Mouse (Mus musculus) T-cell, adult 2 months (primary cell): Measurements from ENCODE around the gene Rab11fip3.

Source experiments
- DNase-seq: peaks from one replicate; pipeline ENCODE4 v3.0.0; 2022; ENCODE audit warnings: low spot score

Gene Rab11fip3

GRCm38 (mm10) chr17:25955736-25956135, 113.6 kb downstream of the Rab11fip3 start:
- DNase-seq = no peak

- DNase-seq = no peak
These were observed 114.7 kb downstream of the Rab11fip3 start for GRCm38 (mm10) chr17:25954671-25955070.

GRCm38 (mm10) chr17:25953161-25953560, 116.2 kb downstream of the Rab11fip3 start:
- no peak for DNase-seq

- DNase-seq = no peak
These were observed 117.3 kb downstream of the Rab11fip3 start, which contains the start of gene A930017K11Rik for GRCm38 (mm10) chr17:25951803-25952623. A930017K11Rik (minus strand) TSS chr17:25952565.

GRCm38 (mm10) chr17:25951225-25951802, 118.0 kb downstream of the Rab11fip3 start:
- DNase-seq = no peak

GRCm38 (mm10) chr17:25950706-25951105, 118.6 kb downstream of the Rab11fip3 start:
- DNase-seq = no peak

- no peak for DNase-seq
These were observed 119.4 kb downstream of the Rab11fip3 start for GRCm38 (mm10) chr17:25949981-25950380.

GRCm38 (mm10) chr17:25948051-25948450, 121.3 kb downstream of the Rab11fip3 start:
- no peak for DNase-seq

- DNase-seq = no peak
These were observed 121.8 kb downstream of the Rab11fip3 start for GRCm38 (mm10) chr17:25947576-25947975.

- DNase-seq = no peak
These were observed 122.5 kb downstream of the Rab11fip3 start for GRCm38 (mm10) chr17:25946891-25947290.

GRCm38 (mm10) chr17:25946349-25946748, 123.0 kb downstream of the Rab11fip3 start:
- DNase-seq = no peak

GRCm38 (mm10) chr17:25945517-25946155, 123.7 kb downstream of the Rab11fip3 start:
- no peak for DNase-seq

- no peak for DNase-seq
These were observed 124.8 kb downstream of the Rab11fip3 start, which contains the start of the genes Pigq and Nhlrc4 for GRCm38 (mm10) chr17:25944366-25945163. Pigq (minus strand) TSS chr17:25944936. Nhlrc4 (minus strand) TSS chr17:25944961.

GRCm38 (mm10) chr17:25943769-25944168, 125.6 kb downstream of the Rab11fip3 start:
- no peak for DNase-seq

GRCm38 (mm10) chr17:25943221-25943620, 126.1 kb downstream of the Rab11fip3 start:
- DNase-seq = no peak

- DNase-seq = no peak
These were observed 126.7 kb downstream of the Rab11fip3 start for GRCm38 (mm10) chr17:25942597-25943151.

- DNase-seq = peak; percentile 70
These were observed 127.7 kb downstream of the Rab11fip3 start for GRCm38 (mm10) chr17:25941511-25942241.
